Mouse (Mus musculus): Measurements from ENCODE around the gene Tcaf1. TPM values are rescaled to one million over a fixed set of nuclear protein-coding genes. Genes with fewer than 3 reads are reported as not detected.

Tcaf1 gene
- polyA plus RNA-seq, 1 experiment from 2014 or later = 212 TPM

Other genes starting within 250 kb of the Tcaf1 start
- gene Olfr458, start 244.9 kb downstream of the Tcaf1 start, polyA plus RNA-seq (2014; fragmentation: Nextera tagmentation; extraction: Ambion mirVana) = not detected in 2 replicates
- gene Olfr457, start 233.8 kb downstream of the Tcaf1 start, polyA plus RNA-seq (2014; fragmentation: Nextera tagmentation; extraction: Ambion mirVana) = not detected in 2 replicates
- gene Olfr456, start 222.9 kb downstream of the Tcaf1 start, polyA plus RNA-seq (2014; fragmentation: Nextera tagmentation; extraction: Ambion mirVana) = not detected in 2 replicates
- gene Olfr455, start 162.5 kb downstream of the Tcaf1 start, polyA plus RNA-seq (2014; fragmentation: Nextera tagmentation; extraction: Ambion mirVana) = 0.08 TPM in 1 of 2 replicates, not detected in the other
- 0.05 TPM in 1 of 2 replicates, not detected in the other for gene Tcaf3, start 112.4 kb downstream of the Tcaf1 start, polyA plus RNA-seq (2014; fragmentation: Nextera tagmentation; extraction: Ambion mirVana)
- 0.86 and 1.5 TPM in 2 replicates for gene Tcaf2, start 64.8 kb downstream of the Tcaf1 start, polyA plus RNA-seq (2014; fragmentation: Nextera tagmentation; extraction: Ambion mirVana)
- not detected in 2 replicates for gene Olfr453, start 29.3 kb upstream of the Tcaf1 start, polyA plus RNA-seq (2014; fragmentation: Nextera tagmentation; extraction: Ambion mirVana)
- not detected in 2 replicates for gene Olfr38, start 46.3 kb upstream of the Tcaf1 start, polyA plus RNA-seq (2014; fragmentation: Nextera tagmentation; extraction: Ambion mirVana)
- not detected in 2 replicates for gene Olfr452, start 75.0 kb upstream of the Tcaf1 start, polyA plus RNA-seq (2014; fragmentation: Nextera tagmentation; extraction: Ambion mirVana)
- gene Olfr450, start 101.9 kb upstream of the Tcaf1 start, polyA plus RNA-seq (2014; fragmentation: Nextera tagmentation; extraction: Ambion mirVana) = not detected in 2 replicates
- gene Olfr449, start 124.3 kb upstream of the Tcaf1 start, polyA plus RNA-seq (2014; fragmentation: Nextera tagmentation; extraction: Ambion mirVana) = not detected in 2 replicates
- gene Olfr448, start 180.4 kb upstream of the Tcaf1 start, polyA plus RNA-seq (2014; fragmentation: Nextera tagmentation; extraction: Ambion mirVana) = not detected in 2 replicates
- not detected in 2 replicates for gene Olfr447, start 198.8 kb upstream of the Tcaf1 start, polyA plus RNA-seq (2014; fragmentation: Nextera tagmentation; extraction: Ambion mirVana)
- not detected in 2 replicates for gene Olfr446, start 211.3 kb upstream of the Tcaf1 start, polyA plus RNA-seq (2014; fragmentation: Nextera tagmentation; extraction: Ambion mirVana)
- not detected in 2 replicates for gene Olfr444, start 239.0 kb upstream of the Tcaf1 start, polyA plus RNA-seq (2014; fragmentation: Nextera tagmentation; extraction: Ambion mirVana)

Measured in hindbrain, embryonic 14.5 days (tissue).